Mouse (Mus musculus) ES-E14 (cell line): Measurements from ENCODE around the gene Carnmt1. TPM values are rescaled to one million over a fixed set of nuclear protein-coding genes. Genes with fewer than 3 reads are reported as not detected.
A peak's percentile ranks its signal among the peaks of the same experiment; 100 is the strongest.

Source experiments
- DNase-seq: peaks from one replicate; pipeline ENCODE4 v3.0.0-alpha.2; 2013; ENCODE audit warnings: low read depth, low spot score
- H3K27ac ChIP-seq: 2 replicates; pipeline ENCODE4 v1.5.1; 2012; ENCODE audit warnings: low read depth, mild to moderate bottlenecking, low read length, moderate library complexity, mixed read lengths; ENCODE audit not compliant: poor library complexity, insufficient read depth, severe bottlenecking
- H3K36me3 ChIP-seq: 2 replicates; pipeline ENCODE4 v1.6.1; 2012; ENCODE audit warnings: mild to moderate bottlenecking, low read length, moderate library complexity, mixed read lengths; ENCODE audit not compliant: control insufficient read depth, poor library complexity, insufficient read depth, severe bottlenecking
- H3K4me1 ChIP-seq, 2 experiments: fragments of 150-350 bp in 1 of 2; sonication (generic) in 1 of 2; 2 replicates each; pipeline ENCODE4 v1.6.1; 2012; ENCODE audit warnings: low read length in 2 of 2, mild to moderate bottlenecking in 1 of 2, mixed read lengths in 1 of 2; ENCODE audit not compliant: control insufficient read depth in 2 of 2, insufficient read depth in 2 of 2, poor library complexity in 1 of 2
- H3K4me3 ChIP-seq, 2 experiments: fragments of 150-350 bp in 1 of 2; sonication (generic) in 1 of 2; 2 replicates each; pipeline ENCODE4 v1.5.1; 2012; ENCODE audit warnings: low read length in 2 of 2, low read depth in 1 of 2, mild to moderate bottlenecking in 1 of 2, mixed read lengths in 1 of 2; ENCODE audit not compliant: insufficient read depth in 1 of 2, poor library complexity in 1 of 2, severe bottlenecking in 1 of 2
- H3K9ac ChIP-seq: 2 replicates; pipeline ENCODE4 v1.6.1; 2012; ENCODE audit warnings: low read depth, mild to moderate bottlenecking, low read length, mixed read lengths; ENCODE audit not compliant: poor library complexity, insufficient read depth, severe bottlenecking
- H3K9me3 ChIP-seq: fragments of 150-350 bp; sonication (generic); 2 replicates; pipeline ENCODE4 v1.6.1; 2012; ENCODE audit warnings: low read depth, mild to moderate bottlenecking, low read length; ENCODE audit not compliant: control insufficient read depth, insufficient read depth
- CHD2 ChIP-seq: IDR thresholded peaks from 2 replicates; pipeline ENCODE4 v1.6.1; 2014; ENCODE audit warnings: mild to moderate bottlenecking, low read depth, low read length, inconsistent platforms
- HCFC1 ChIP-seq: IDR thresholded peaks from 2 replicates; pipeline ENCODE4 v1.6.1; 2012; ENCODE audit warnings: low read length, inconsistent platforms, borderline replicate concordance; ENCODE audit not compliant: insufficient read depth
- MAFK ChIP-seq: IDR thresholded peaks from 2 replicates; pipeline ENCODE4 v1.6.1; 2014; ENCODE audit warnings: mild to moderate bottlenecking, low read depth, low read length, inconsistent platforms; ENCODE audit not compliant: insufficient read depth
- ZC3H11A ChIP-seq: IDR thresholded peaks from 2 replicates; pipeline ENCODE4 v1.6.1; 2012; ENCODE audit warnings: low read depth, mild to moderate bottlenecking, inconsistent platforms, low read length, borderline replicate concordance
- ZNF384 ChIP-seq: IDR thresholded peaks from 2 replicates; pipeline ENCODE4 v1.6.1; 2012; ENCODE audit warnings: low read depth, low read length, inconsistent platforms
- in situ Hi-C, 2 experiments: fragments of 600-800 bp; cut with MboI; formaldehyde crosslinking; loops; one replicate each; pipeline ENCODE4 v1.15.1; 2025; ENCODE audit warnings: low sequenced_read_pairs in 2 of 2, inconsistent platforms in 1 of 2; ENCODE audit not compliant: unreplicated experiment in 2 of 2
- total RNA-seq: library from RNA; depleted of rRNA; stranded (reverse); fragments of 300-350 nt; gene quantifications from 2 replicates; pipeline ENCODE4 v1.2.3, GENCODE M21; 2012; rRNA removed

Carnmt1 gene
- 22.5 and 23.6 TPM in 2 replicates for total RNA-seq

- Histone ChIP-seq H3K4me3 (peak within 1 kb of the TSS; percentile 84 to 98), H3K4me1 (peaks cover 8 to 9% of the 10 kb centered on the region in 2 experiments; a peak in 3 of 4 replicates), H3K9me3 (no peaks in the 10 kb centered on the region), H3K9ac (peak within 1 kb of the TSS; percentile 88), H3K27ac (peak within 1 kb of the TSS; percentile 74), H3K36me3 (no peaks in the 10 kb centered on the region)
- TF ChIP-seq ZC3H11A (no peak), MAFK (no peak)
- in situ Hi-C loops = no loop called here
- peak; percentile 97 for DNase-seq
Measured at GRCm38 (mm10) chr19:18670608-18671007, at the start of gene Carnmt1. Gene Carnmt1, plus strand, starts transcription at chr19:18670764.

GRCm38 (mm10) chr19:18623894-18624293 is 46.7 kb upstream of the Carnmt1 start:
- Histone ChIP-seq H3K9ac (no peak overlapping the region), H3K4me3 (no peak overlapping the region), H3K27ac (no peak overlapping the region), H3K4me1 (peaks cover 2 to 5% of the 10 kb centered on the region in 2 experiments; a peak in 3 of 4 replicates), H3K9me3 (no peaks in the 10 kb centered on the region), H3K36me3 (no peaks in the 10 kb centered on the region)
- TF ChIP-seq HCFC1 = no peak
- no peak for TF ChIP-seq ZNF384
- TF ChIP-seq CHD2 = no peak
- no peak for TF ChIP-seq MAFK
- no peak for TF ChIP-seq ZC3H11A
- no peak for DNase-seq
- in situ Hi-C loops = loop anchor here in 1 of 2 experiments (10.0 kb wide), 1 partner anchor 1401 kb away; no protein-coding TSS in a partner anchor

- Histone ChIP-seq H3K4me3 (no peak overlapping the region), H3K4me1 (peaks cover 3 to 11% of the 10 kb centered on the region in 2 experiments; a peak in 3 of 4 replicates), H3K9me3 (no peaks in the 10 kb centered on the region), H3K27ac (no peak overlapping the region), H3K9ac (no peak overlapping the region), H3K36me3 (no peaks in the 10 kb centered on the region)
- in situ Hi-C loops = loop anchor here in 1 of 2 experiments (10.0 kb wide), 1 partner anchor 1395 kb away; no protein-coding TSS in a partner anchor
- no peak for DNase-seq
- TF ChIP-seq CHD2 = no peak
- TF ChIP-seq HCFC1 = no peak
- TF ChIP-seq ZC3H11A = no peak
Measured at GRCm38 (mm10) chr19:18629589-18629988, 41.0 kb upstream of the Carnmt1 start.

- peak overlapping the region; percentile 91 to 92 for H3K4me3 ChIP-seq
- H3K4me1 ChIP-seq = peaks cover 3 to 11% of the 10 kb centered on the region in 2 experiments; a peak in 3 of 4 replicates
- in situ Hi-C loops = no loop called here
- H3K36me3 ChIP-seq = no peaks in the 10 kb centered on the region
- H3K9me3 ChIP-seq = no peaks in the 10 kb centered on the region
- H3K9ac ChIP-seq = no peak overlapping the region
- no peak for TF ChIP-seq ZC3H11A
- peak; percentile 67; the same call in 1 of the 2 replicates for TF ChIP-seq MAFK
- no peak for TF ChIP-seq ZNF384
- TF ChIP-seq HCFC1 = no peak
- no peak overlapping the region for H3K27ac ChIP-seq
- peak; percentile 38 for DNase-seq
Measured at GRCm38 (mm10) chr19:18630221-18631119, 40.1 kb upstream of the Carnmt1 start.
